Mouse (Mus musculus): ENCODE data around the gene Tns1. TPM values are rescaled to one million over a fixed set of nuclear protein-coding genes. Genes with fewer than 3 reads are reported as not detected.

The Tns1 gene
- polyA plus RNA-seq, 1 experiment from 2014 or later = 17.3 TPM

- Histone ChIP-seq H3K4me2 (replicated peaks; ENCODE audit: low read depth, low read length) (no peak overlapping the region), H3K9ac (ENCODE audit: low read depth, low read length) (no peak overlapping the region), H3K4me3 (ENCODE audit: low read depth, low read length) (no peak overlapping the region), H3K27ac (ENCODE audit: low read depth, low read length) (no peak overlapping the region), H3K4me1 (replicated peaks; ENCODE audit: control insufficient read depth, insufficient read depth, low read length) (no peaks in the 10 kb centered on the region), H3K27me3 (ENCODE audit: control insufficient read depth, insufficient read depth, low read length) (no peaks in the 10 kb centered on the region), H3K9me3 (ENCODE audit: control insufficient read depth, low read length) (no peaks in the 10 kb centered on the region), H3K36me3 (ENCODE audit: control insufficient read depth, insufficient read depth, low read length) (no peaks in the 10 kb centered on the region)
- DNase-seq (ENCODE audit: low spot score) (no peak), ATAC-seq (ENCODE audit: low FRiP score) (no peak)
- 90% methylated on average over 20 of the region's 20 CpGs for WGBS
Measured at GRCm38 (mm10) chr1:73953317-73954014, 170.8 kb downstream of the Tns1 start.

GRCm38 (mm10) chr1:73952598-73952997 is 171.7 kb downstream of the Tns1 start:
- Histone ChIP-seq H3K4me1 (replicated peaks; ENCODE audit: control insufficient read depth, insufficient read depth, low read length) (no peaks in the 10 kb centered on the region), H3K9me3 (ENCODE audit: control insufficient read depth, low read length) (no peaks in the 10 kb centered on the region), H3K4me2 (replicated peaks; ENCODE audit: low read depth, low read length) (no peak overlapping the region), H3K27ac (ENCODE audit: low read depth, low read length) (no peak overlapping the region), H3K36me3 (ENCODE audit: control insufficient read depth, insufficient read depth, low read length) (no peaks in the 10 kb centered on the region), H3K27me3 (ENCODE audit: control insufficient read depth, insufficient read depth, low read length) (no peaks in the 10 kb centered on the region), H3K4me3 (ENCODE audit: low read depth, low read length) (no peak overlapping the region), H3K9ac (ENCODE audit: low read depth, low read length) (no peak overlapping the region)
- DNase-seq (ENCODE audit: low spot score) (no peak), ATAC-seq (ENCODE audit: low FRiP score) (no peak)
- WGBS = 80% methylated on average over 10 of the region's 10 CpGs

GRCm38 (mm10) chr1:73951178-73951577 is 173.1 kb downstream of the Tns1 start:
- H3K27ac ChIP-seq (ENCODE audit: low read depth, low read length) = no peak overlapping the region
- H3K36me3 ChIP-seq (ENCODE audit: control insufficient read depth, insufficient read depth, low read length) = no peaks in the 10 kb centered on the region
- no peak overlapping the region for H3K4me2 ChIP-seq (replicated peaks; ENCODE audit: low read depth, low read length)
- ATAC-seq (ENCODE audit: low FRiP score) (no peak), DNase-seq (ENCODE audit: low spot score) (no peak)
- no peaks in the 10 kb centered on the region for H3K4me1 ChIP-seq (replicated peaks; ENCODE audit: control insufficient read depth, insufficient read depth, low read length)
- H3K9me3 ChIP-seq (ENCODE audit: control insufficient read depth, low read length) = no peaks in the 10 kb centered on the region
- H3K4me3 ChIP-seq (ENCODE audit: low read depth, low read length) = no peak overlapping the region
- 92% methylated on average over 3 of the region's 3 CpGs for WGBS
- H3K9ac ChIP-seq (ENCODE audit: low read depth, low read length) = no peak overlapping the region
- H3K27me3 ChIP-seq (ENCODE audit: control insufficient read depth, insufficient read depth, low read length) = no peaks in the 10 kb centered on the region

GRCm38 (mm10) chr1:73948757-73949156 is 175.5 kb downstream of the Tns1 start:
- ATAC-seq (ENCODE audit: low FRiP score) (no peak), DNase-seq (ENCODE audit: low spot score) (no peak)

GRCm38 (mm10) chr1:73947525-73948304 is 176.5 kb downstream of the Tns1 start:
- Histone ChIP-seq H3K4me3 (ENCODE audit: low read depth, low read length) (no peak overlapping the region), H3K9me3 (ENCODE audit: control insufficient read depth, low read length) (no peaks in the 10 kb centered on the region), H3K36me3 (ENCODE audit: control insufficient read depth, insufficient read depth, low read length) (no peaks in the 10 kb centered on the region), H3K27me3 (ENCODE audit: control insufficient read depth, insufficient read depth, low read length) (no peaks in the 10 kb centered on the region), H3K4me1 (replicated peaks; ENCODE audit: control insufficient read depth, insufficient read depth, low read length) (no peaks in the 10 kb centered on the region), H3K27ac (ENCODE audit: low read depth, low read length) (no peak overlapping the region), H3K9ac (ENCODE audit: low read depth, low read length) (no peak overlapping the region), H3K4me2 (replicated peaks; ENCODE audit: low read depth, low read length) (no peak overlapping the region)
- ATAC-seq (ENCODE audit: low FRiP score) (no peak), DNase-seq (ENCODE audit: low spot score) (no peak)
- WGBS = 83% methylated on average over 15 of the region's 15 CpGs

More at GRCm38 (mm10) chr1:73948757-73949156, 175.5 kb downstream of the Tns1 start:
- H3K27me3 ChIP-seq (ENCODE audit: control insufficient read depth, insufficient read depth, low read length) = no peaks in the 10 kb centered on the region
- H3K4me3 ChIP-seq (ENCODE audit: low read depth, low read length) = no peak overlapping the region
- H3K9me3 ChIP-seq (ENCODE audit: control insufficient read depth, low read length) = no peaks in the 10 kb centered on the region
- no peak overlapping the region for H3K9ac ChIP-seq (ENCODE audit: low read depth, low read length)
- no peak overlapping the region for H3K27ac ChIP-seq (ENCODE audit: low read depth, low read length)
- no peak overlapping the region for H3K4me2 ChIP-seq (replicated peaks; ENCODE audit: low read depth, low read length)
- 84% methylated on average over 5 of the region's 5 CpGs for WGBS
- H3K36me3 ChIP-seq (ENCODE audit: control insufficient read depth, insufficient read depth, low read length) = no peaks in the 10 kb centered on the region
- no peaks in the 10 kb centered on the region for H3K4me1 ChIP-seq (replicated peaks; ENCODE audit: control insufficient read depth, insufficient read depth, low read length)

GRCm38 (mm10) chr1:73946701-73947100 is 177.5 kb downstream of the Tns1 start:
- H3K4me3 ChIP-seq (ENCODE audit: low read depth, low read length) = no peak overlapping the region
- H3K4me2 ChIP-seq (replicated peaks; ENCODE audit: low read depth, low read length) = no peak overlapping the region
- DNase-seq (ENCODE audit: low spot score) = no peak
- H3K27me3 ChIP-seq (ENCODE audit: control insufficient read depth, insufficient read depth, low read length) = no peaks in the 10 kb centered on the region
- no peaks in the 10 kb centered on the region for H3K9me3 ChIP-seq (ENCODE audit: control insufficient read depth, low read length)
- H3K4me1 ChIP-seq (replicated peaks; ENCODE audit: control insufficient read depth, insufficient read depth, low read length) = no peaks in the 10 kb centered on the region
- no peak overlapping the region for H3K9ac ChIP-seq (ENCODE audit: low read depth, low read length)
- no peak for ATAC-seq (ENCODE audit: low FRiP score)
- H3K36me3 ChIP-seq (ENCODE audit: control insufficient read depth, insufficient read depth, low read length) = no peaks in the 10 kb centered on the region
- 81% methylated on average over 7 of the region's 7 CpGs for WGBS
- no peak overlapping the region for H3K27ac ChIP-seq (ENCODE audit: low read depth, low read length)

- Histone ChIP-seq H3K4me3 (ENCODE audit: low read depth, low read length) (no peak overlapping the region), H3K9ac (ENCODE audit: low read depth, low read length) (no peak overlapping the region), H3K4me2 (replicated peaks; ENCODE audit: low read depth, low read length) (no peak overlapping the region), H3K36me3 (ENCODE audit: control insufficient read depth, insufficient read depth, low read length) (no peaks in the 10 kb centered on the region), H3K27ac (ENCODE audit: low read depth, low read length) (no peak overlapping the region), H3K27me3 (ENCODE audit: control insufficient read depth, insufficient read depth, low read length) (no peaks in the 10 kb centered on the region), H3K4me1 (replicated peaks; ENCODE audit: control insufficient read depth, insufficient read depth, low read length) (no peaks in the 10 kb centered on the region), H3K9me3 (ENCODE audit: control insufficient read depth, low read length) (no peaks in the 10 kb centered on the region)
- ATAC-seq (ENCODE audit: low FRiP score) (no peak), DNase-seq (ENCODE audit: low spot score) (no peak)
- 72% methylated on average over 3 of the region's 3 CpGs for WGBS
Measured at GRCm38 (mm10) chr1:73944393-73944792, 179.9 kb downstream of the Tns1 start.

- DNase-seq (ENCODE audit: low spot score) (no peak), ATAC-seq (ENCODE audit: low FRiP score) (no peak)
- Histone ChIP-seq H3K4me2 (replicated peaks; ENCODE audit: low read depth, low read length) (no peak overlapping the region), H3K9me3 (ENCODE audit: control insufficient read depth, low read length) (no peaks in the 10 kb centered on the region), H3K4me3 (ENCODE audit: low read depth, low read length) (no peak overlapping the region), H3K27ac (ENCODE audit: low read depth, low read length) (no peak overlapping the region), H3K9ac (ENCODE audit: low read depth, low read length) (no peak overlapping the region), H3K36me3 (ENCODE audit: control insufficient read depth, insufficient read depth, low read length) (no peaks in the 10 kb centered on the region), H3K4me1 (replicated peaks; ENCODE audit: control insufficient read depth, insufficient read depth, low read length) (no peaks in the 10 kb centered on the region), H3K27me3 (ENCODE audit: control insufficient read depth, insufficient read depth, low read length) (no peaks in the 10 kb centered on the region)
- 90% methylated on average over 9 of the region's 9 CpGs for WGBS
Measured at GRCm38 (mm10) chr1:73943667-73944289, 180.5 kb downstream of the Tns1 start.
